Mouse (Mus musculus): ENCODE data around the gene Tom1. TPM values are rescaled to one million over a fixed set of nuclear protein-coding genes. Genes with fewer than 3 reads are reported as not detected.

Tom1 gene
- polyA plus RNA-seq, 1 experiment from 2014 or later: 30.1 TPM

- 91% methylated on average over 1 of the region's 1 CpGs for WGBS
- Histone ChIP-seq H3K9ac (ENCODE audit: low read length) (no peak overlapping the region), H3K4me3 (ENCODE audit: low read depth, low read length) (no peak overlapping the region), H3K27me3 (ENCODE audit: control insufficient read depth, insufficient read depth, low read length) (no peaks in the 10 kb centered on the region), H3K36me3 (ENCODE audit: control insufficient read depth, insufficient read depth, low read length) (no peaks in the 10 kb centered on the region), H3K4me2 (ENCODE audit: low read depth, severe bottlenecking) (no peak overlapping the region), H3K4me1 (ENCODE audit: control insufficient read depth, insufficient read depth, low read length) (no peaks in the 10 kb centered on the region), H3K27ac (replicated peaks; ENCODE audit: low read depth, low read length) (no peak overlapping the region), H3K9me3 (ENCODE audit: control insufficient read depth, low read length) (no peaks in the 10 kb centered on the region)
- DNase-seq (ENCODE audit: low spot score) (no peak), ATAC-seq (ENCODE audit: insufficient number of reproducible peaks, low FRiP score, low TSS enrichment, low read depth) (no peak)
These were observed 41.4 kb downstream of the Tom1 start for GRCm38 (mm10) chr8:75074876-75075275.

GRCm38 (mm10) chr8:75078215-75078614 lies 44.7 kb downstream of the Tom1 start:
- WGBS: 77% methylated on average over 1 of the region's 1 CpGs
- Histone ChIP-seq H3K9me3 (ENCODE audit: control insufficient read depth, low read length) (no peaks in the 10 kb centered on the region), H3K9ac (ENCODE audit: low read length) (no peak overlapping the region), H3K27me3 (ENCODE audit: control insufficient read depth, insufficient read depth, low read length) (no peaks in the 10 kb centered on the region), H3K4me1 (ENCODE audit: control insufficient read depth, insufficient read depth, low read length) (no peaks in the 10 kb centered on the region), H3K4me2 (ENCODE audit: low read depth, severe bottlenecking) (no peak overlapping the region), H3K27ac (replicated peaks; ENCODE audit: low read depth, low read length) (no peak overlapping the region), H3K4me3 (ENCODE audit: low read depth, low read length) (no peak overlapping the region), H3K36me3 (ENCODE audit: control insufficient read depth, insufficient read depth, low read length) (no peaks in the 10 kb centered on the region)
- ATAC-seq (ENCODE audit: insufficient number of reproducible peaks, low FRiP score, low TSS enrichment, low read depth): no peak
- no peak for DNase-seq (ENCODE audit: low spot score)

GRCm38 (mm10) chr8:75078851-75079250 lies 45.3 kb downstream of the Tom1 start:
- H3K4me3 ChIP-seq (ENCODE audit: low read depth, low read length): no peak overlapping the region
- no peak overlapping the region for H3K4me2 ChIP-seq (ENCODE audit: low read depth, severe bottlenecking)
- H3K4me1 ChIP-seq (ENCODE audit: control insufficient read depth, insufficient read depth, low read length): no peaks in the 10 kb centered on the region
- no peaks in the 10 kb centered on the region for H3K36me3 ChIP-seq (ENCODE audit: control insufficient read depth, insufficient read depth, low read length)
- H3K27me3 ChIP-seq (ENCODE audit: control insufficient read depth, insufficient read depth, low read length): no peaks in the 10 kb centered on the region
- H3K27ac ChIP-seq (replicated peaks; ENCODE audit: low read depth, low read length): no peak overlapping the region
- DNase-seq (ENCODE audit: low spot score) (no peak), ATAC-seq (ENCODE audit: insufficient number of reproducible peaks, low FRiP score, low TSS enrichment, low read depth) (no peak)
- H3K9me3 ChIP-seq (ENCODE audit: control insufficient read depth, low read length): no peaks in the 10 kb centered on the region
- no peak overlapping the region for H3K9ac ChIP-seq (ENCODE audit: low read length)
- whole genome bisulfite sequencing: 94% methylated on average over 9 of the region's 9 CpGs

GRCm38 (mm10) chr8:75081364-75082040 lies 48.0 kb downstream of the Tom1 start:
- H3K9ac ChIP-seq (ENCODE audit: low read length): no peak overlapping the region
- 81% methylated on average over 9 of the region's 9 CpGs for WGBS
- H3K27ac ChIP-seq (replicated peaks; ENCODE audit: low read depth, low read length): no peak overlapping the region
- ATAC-seq (ENCODE audit: insufficient number of reproducible peaks, low FRiP score, low TSS enrichment, low read depth) (no peak), DNase-seq (ENCODE audit: low spot score) (no peak)
- no peaks in the 10 kb centered on the region for H3K4me1 ChIP-seq (ENCODE audit: control insufficient read depth, insufficient read depth, low read length)
- no peak overlapping the region for H3K4me2 ChIP-seq (ENCODE audit: low read depth, severe bottlenecking)
- no peaks in the 10 kb centered on the region for H3K9me3 ChIP-seq (ENCODE audit: control insufficient read depth, low read length)
- no peaks in the 10 kb centered on the region for H3K36me3 ChIP-seq (ENCODE audit: control insufficient read depth, insufficient read depth, low read length)
- no peaks in the 10 kb centered on the region for H3K27me3 ChIP-seq (ENCODE audit: control insufficient read depth, insufficient read depth, low read length)
- H3K4me3 ChIP-seq (ENCODE audit: low read depth, low read length): no peak overlapping the region

- ATAC-seq (ENCODE audit: insufficient number of reproducible peaks, low FRiP score, low TSS enrichment, low read depth): no peak
These were observed 48.8 kb downstream of the Tom1 start for GRCm38 (mm10) chr8:75082181-75082805.

GRCm38 (mm10) chr8:75083846-75084245 lies 50.3 kb downstream of the Tom1 start:
- Histone ChIP-seq H3K4me1 (ENCODE audit: control insufficient read depth, insufficient read depth, low read length) (no peaks in the 10 kb centered on the region), H3K27me3 (ENCODE audit: control insufficient read depth, insufficient read depth, low read length) (no peaks in the 10 kb centered on the region), H3K4me3 (ENCODE audit: low read depth, low read length) (peak overlapping the region; percentile 16; the same call in 1 of the 2 replicates), H3K4me2 (ENCODE audit: low read depth, severe bottlenecking) (peak overlapping the region; percentile 33), H3K9ac (ENCODE audit: low read length) (no peak overlapping the region; the same call in 1 of the 2 replicates), H3K9me3 (ENCODE audit: control insufficient read depth, low read length) (no peaks in the 10 kb centered on the region), H3K27ac (replicated peaks; ENCODE audit: low read depth, low read length) (no peak overlapping the region), H3K36me3 (ENCODE audit: control insufficient read depth, insufficient read depth, low read length) (no peaks in the 10 kb centered on the region)
- ATAC-seq (ENCODE audit: insufficient number of reproducible peaks, low FRiP score, low TSS enrichment, low read depth) (peak; percentile 91), DNase-seq (ENCODE audit: low spot score) (peak; percentile 91)
- 6% methylated on average over 16 of the region's 17 CpGs for WGBS

More at GRCm38 (mm10) chr8:75082181-75082805, 48.8 kb downstream of the Tom1 start:
- Histone ChIP-seq H3K4me3 (ENCODE audit: low read depth, low read length) (no peak overlapping the region), H3K27me3 (ENCODE audit: control insufficient read depth, insufficient read depth, low read length) (no peaks in the 10 kb centered on the region), H3K27ac (replicated peaks; ENCODE audit: low read depth, low read length) (no peak overlapping the region), H3K4me2 (ENCODE audit: low read depth, severe bottlenecking) (no peak overlapping the region), H3K9ac (ENCODE audit: low read length) (no peak overlapping the region), H3K9me3 (ENCODE audit: control insufficient read depth, low read length) (no peaks in the 10 kb centered on the region), H3K4me1 (ENCODE audit: control insufficient read depth, insufficient read depth, low read length) (no peaks in the 10 kb centered on the region), H3K36me3 (ENCODE audit: control insufficient read depth, insufficient read depth, low read length) (no peaks in the 10 kb centered on the region)
- no peak for DNase-seq (ENCODE audit: low spot score)
- 83% methylated on average over 6 of the region's 6 CpGs for WGBS

- no peak for DNase-seq (ENCODE audit: low spot score)
- WGBS: 73% methylated on average over 3 of the region's 3 CpGs
- Histone ChIP-seq H3K27ac (replicated peaks; ENCODE audit: low read depth, low read length) (no peak overlapping the region), H3K27me3 (ENCODE audit: control insufficient read depth, insufficient read depth, low read length) (no peaks in the 10 kb centered on the region), H3K9me3 (ENCODE audit: control insufficient read depth, low read length) (no peaks in the 10 kb centered on the region), H3K4me2 (ENCODE audit: low read depth, severe bottlenecking) (no peak overlapping the region), H3K9ac (ENCODE audit: low read length) (no peak overlapping the region), H3K36me3 (ENCODE audit: control insufficient read depth, insufficient read depth, low read length) (no peaks in the 10 kb centered on the region), H3K4me3 (ENCODE audit: low read depth, low read length) (no peak overlapping the region), H3K4me1 (ENCODE audit: control insufficient read depth, insufficient read depth, low read length) (peaks cover 4% of the 10 kb centered on the region; the same call in 1 of the 2 replicates)
- ATAC-seq (ENCODE audit: insufficient number of reproducible peaks, low FRiP score, low TSS enrichment, low read depth): no peak
These were observed 51.0 kb downstream of the Tom1 start for GRCm38 (mm10) chr8:75084382-75085064.

- no peak overlapping the region for H3K4me3 ChIP-seq (ENCODE audit: low read depth, low read length)
- no peak overlapping the region for H3K27ac ChIP-seq (replicated peaks; ENCODE audit: low read depth, low read length)
- no peaks in the 10 kb centered on the region for H3K9me3 ChIP-seq (ENCODE audit: control insufficient read depth, low read length)
- no peaks in the 10 kb centered on the region for H3K36me3 ChIP-seq (ENCODE audit: control insufficient read depth, insufficient read depth, low read length)
- H3K27me3 ChIP-seq (ENCODE audit: control insufficient read depth, insufficient read depth, low read length): no peaks in the 10 kb centered on the region
- no peak overlapping the region for H3K9ac ChIP-seq (ENCODE audit: low read length)
- peaks cover 4% of the 10 kb centered on the region; the same call in 1 of the 2 replicates for H3K4me1 ChIP-seq (ENCODE audit: control insufficient read depth, insufficient read depth, low read length)
- DNase-seq (ENCODE audit: low spot score): no peak
- no peak for ATAC-seq (ENCODE audit: insufficient number of reproducible peaks, low FRiP score, low TSS enrichment, low read depth)
- 88% methylated on average over 2 of the region's 2 CpGs for WGBS
- H3K4me2 ChIP-seq (ENCODE audit: low read depth, severe bottlenecking): no peak overlapping the region
These were observed 52.5 kb downstream of the Tom1 start for GRCm38 (mm10) chr8:75086002-75086401.
